ENCODE assay signal across 8 mouse cellular contexts in genomic region chr19:10881426-10882154, GRCm38 (mm10). TPM values are rescaled to one million over a fixed set of nuclear protein-coding genes. Genes with fewer than 3 reads are reported as not detected.
A peak's percentile ranks its signal among the peaks of the same experiment; 100 is the strongest.
DNase-seq lines count a peak whose midpoint lies in the region; ATAC-seq and TF ChIP-seq lines count a peak whose summit lies in the region.

TSS of gene Tmem109 (minus strand) at chr19:10882001.

- peak within 1 kb of the TSS; percentile 60 for H3K4me3 ChIP-seq in cortical plate, adult 2 months (ENCODE audit: insufficient read depth, low read length)

- peak within 1 kb of the TSS; percentile 90 for H3K27ac ChIP-seq in cortical plate, adult 2 months (ENCODE audit: insufficient read depth, low read length)

- peaks cover 14% of the 10 kb centered on the region for H3K4me1 ChIP-seq in cortical plate, adult 2 months (ENCODE audit: control insufficient read depth, insufficient read depth, low read length)

- ATAC-seq in activated CD4-positive, CD25-positive, alpha-beta regulatory T cell, adult 4 months, result peak; percentile 79
- ATAC-seq in megakaryocyte progenitor cell, adult 5-6 weeks (replicated peaks; ENCODE audit: poor library complexity), result peak; percentile 81

- DNase-seq in gastrocnemius, postnatal 10 days, result peak; percentile 93
- DNase-seq in induced T-regulatory cell, adult 2 months (ENCODE audit: low read depth), result peak; percentile 97
- peak; percentile 87 to 94 for DNase-seq in left cerebral cortex, adult 9 months (ENCODE audit: low spot score in 2 of 2)
- DNase-seq in right cerebral cortex, postnatal 14 days, result peak; percentile 93
- peak; percentile 86 to 92 for DNase-seq in urinary bladder, postnatal 36 days (ENCODE audit: low spot score in 2 of 2)

- TF ChIP-seq CTCF in cortical plate, adult 2 months (IDR thresholded peaks at IDR 0.05; ENCODE audit: extremely low read depth, insufficient read depth, low read length), result peak; percentile 30; the same call in 1 of the 2 replicates

- TF ChIP-seq POLR2A in cortical plate, adult 2 months (IDR thresholded peaks at IDR 0.05; ENCODE audit: extremely low read depth, insufficient read depth, low read length), result peak; percentile 60

RNA-seq across cellular contexts. Expression of gene Tmem109, which starts in this region (rescaled TPM):
- polyA plus RNA-seq in activated CD4-positive, CD25-positive, alpha-beta regulatory T cell, adult 4 months (2017; shearing (Covaris generic)), result 10 to 100 TPM; 59.2 to 65.4 TPM
- 61.9 and 63.5 TPM in 2 replicates for polyA plus RNA-seq in cortical plate, adult 2 months (2012; rRNA removed)
- total RNA-seq in gastrocnemius, postnatal 10 days (2021), result 100 to 1,000 TPM; 208 to 212 TPM
- 14.9 and 16.5 TPM in 2 replicates for total RNA-seq in megakaryocyte progenitor cell, adult 5-6 weeks (2015)
- total RNA-seq in megakaryocyte progenitor cell, adult 5-6 weeks (2017), result 13.2 and 17.8 TPM in 2 replicates

Comparison
In these comparisons a context has a peak if more than half of its experiments do, and no peak if none do; other contexts are left out.
1. Peak in every context shown above with its lines: DNase-seq, ATAC-seq, H3K4me3 ChIP-seq and H3K27ac ChIP-seq.
2. RNA of gene Tmem109 (total RNA-seq): 208 to 212 TPM in gastrocnemius, postnatal 10 days; 13.2 to 17.8 TPM in megakaryocyte progenitor cell, adult 5-6 weeks; every median in the first group is over 10 times any median in the second.